Mouse (Mus musculus): ENCODE results near the gene Wdr59. TPM values are rescaled to one million over a fixed set of nuclear protein-coding genes. Genes with fewer than 3 reads are reported as not detected.

Wdr59 gene
- polyA plus RNA-seq, 1 experiment from 2014 or later, result 2.9 TPM

DNA sequence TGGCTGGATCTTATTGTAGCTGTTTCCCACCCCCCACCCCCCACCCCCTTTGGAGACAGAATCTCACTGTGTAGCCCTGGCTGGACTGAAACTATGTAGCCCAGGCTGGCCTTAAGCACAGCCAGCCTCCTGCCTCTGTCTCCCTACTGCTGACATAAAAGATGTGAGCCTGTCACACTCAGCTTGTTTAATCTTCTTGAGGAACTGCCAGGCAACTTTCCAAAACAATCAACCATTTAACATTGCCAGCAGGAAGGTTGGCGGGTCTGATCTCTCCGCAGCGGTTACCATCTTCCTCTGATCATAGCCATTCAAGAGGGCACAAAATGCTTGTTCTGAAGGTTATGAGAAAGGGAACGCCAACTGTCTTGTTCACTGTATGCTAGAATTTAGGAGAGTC lies 11.6 kb upstream of the Wdr59 start:
- Histone ChIP-seq H3K4me3 (ENCODE audit: low read depth, low read length) (no peak overlapping the region), H3K27ac (ENCODE audit: low read depth, low read length) (no peak overlapping the region), H3K36me3 (ENCODE audit: control insufficient read depth, insufficient read depth, low read length) (no peaks in the 10 kb centered on the region), H3K9ac (ENCODE audit: low read length) (no peak overlapping the region), H3K9me3 (ENCODE audit: control insufficient read depth, low read length) (no peaks in the 10 kb centered on the region), H3K4me2 (no peak overlapping the region), H3K27me3 (ENCODE audit: control insufficient read depth, insufficient read depth, low read length) (no peaks in the 10 kb centered on the region), H3K4me1 (ENCODE audit: control insufficient read depth, insufficient read depth, low read length) (peaks cover 9% of the 10 kb centered on the region)
- WGBS, result 71% methylated on average over 4 of the region's 4 CpGs
- DNase-seq (ENCODE audit: low spot score, missing footprints) (peak; percentile 35), ATAC-seq (ENCODE audit: low FRiP score) (no peak)

GRCm38 (mm10) chr8:111531621-111532020 lies 9.7 kb upstream of the Wdr59 start:
- 88% methylated on average over 17 of the region's 17 CpGs for WGBS
- Histone ChIP-seq H3K27me3 (ENCODE audit: control insufficient read depth, insufficient read depth, low read length) (no peaks in the 10 kb centered on the region), H3K4me3 (ENCODE audit: low read depth, low read length) (no peak overlapping the region), H3K9ac (ENCODE audit: low read length) (no peak overlapping the region), H3K36me3 (ENCODE audit: control insufficient read depth, insufficient read depth, low read length) (no peaks in the 10 kb centered on the region), H3K4me1 (ENCODE audit: control insufficient read depth, insufficient read depth, low read length) (no peaks in the 10 kb centered on the region), H3K9me3 (ENCODE audit: control insufficient read depth, low read length) (no peaks in the 10 kb centered on the region), H3K27ac (ENCODE audit: low read depth, low read length) (no peak overlapping the region), H3K4me2 (no peak overlapping the region)
- DNase-seq (ENCODE audit: low spot score, missing footprints) (peak; percentile 53), ATAC-seq (ENCODE audit: low FRiP score) (no peak)

GRCm38 (mm10) chr8:111531191-111531590 lies 9.3 kb upstream of the Wdr59 start:
- H3K4me3 ChIP-seq (ENCODE audit: low read depth, low read length), result no peak overlapping the region
- DNase-seq (ENCODE audit: low spot score, missing footprints) (peak; percentile 4), ATAC-seq (ENCODE audit: low FRiP score) (no peak)
- H3K27me3 ChIP-seq (ENCODE audit: control insufficient read depth, insufficient read depth, low read length), result no peaks in the 10 kb centered on the region
- 77% methylated on average over 12 of the region's 12 CpGs for WGBS
- H3K9me3 ChIP-seq (ENCODE audit: control insufficient read depth, low read length), result no peaks in the 10 kb centered on the region
- H3K4me1 ChIP-seq (ENCODE audit: control insufficient read depth, insufficient read depth, low read length), result no peaks in the 10 kb centered on the region
- H3K36me3 ChIP-seq (ENCODE audit: control insufficient read depth, insufficient read depth, low read length), result no peaks in the 10 kb centered on the region
- H3K4me2 ChIP-seq, result no peak overlapping the region
- no peak overlapping the region for H3K9ac ChIP-seq (ENCODE audit: low read length)
- no peak overlapping the region for H3K27ac ChIP-seq (ENCODE audit: low read depth, low read length)

DNA sequence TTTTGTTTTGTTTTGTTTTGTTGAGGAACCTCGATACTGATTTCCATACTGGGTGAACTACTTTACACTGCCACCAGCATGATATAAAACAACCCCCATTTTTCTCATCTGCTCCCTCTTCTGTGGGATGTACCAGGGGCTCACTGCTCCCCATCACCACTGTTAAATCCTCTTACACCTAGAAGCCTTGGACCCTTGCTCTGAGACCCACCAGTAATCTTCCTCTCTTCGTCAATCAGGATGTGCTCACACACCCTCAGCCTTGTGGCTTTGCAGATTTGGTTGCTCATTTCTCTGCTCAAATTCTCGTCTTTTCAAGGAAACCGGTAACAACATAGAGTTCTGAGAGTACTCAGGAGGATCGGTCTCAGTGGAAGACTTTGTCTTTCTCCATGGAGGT lies 6.2 kb upstream of the Wdr59 start:
- WGBS, result 79% methylated on average over 5 of the region's 5 CpGs
- H3K4me3 ChIP-seq (ENCODE audit: low read depth, low read length), result no peak overlapping the region
- H3K27ac ChIP-seq (ENCODE audit: low read depth, low read length), result no peak overlapping the region
- no peaks in the 10 kb centered on the region for H3K4me1 ChIP-seq (ENCODE audit: control insufficient read depth, insufficient read depth, low read length)
- no peaks in the 10 kb centered on the region for H3K36me3 ChIP-seq (ENCODE audit: control insufficient read depth, insufficient read depth, low read length)
- H3K9ac ChIP-seq (ENCODE audit: low read length), result no peak overlapping the region
- no peaks in the 10 kb centered on the region for H3K9me3 ChIP-seq (ENCODE audit: control insufficient read depth, low read length)
- DNase-seq (ENCODE audit: low spot score, missing footprints) (no peak), ATAC-seq (ENCODE audit: low FRiP score) (no peak)
- no peak overlapping the region for H3K4me2 ChIP-seq
- no peaks in the 10 kb centered on the region for H3K27me3 ChIP-seq (ENCODE audit: control insufficient read depth, insufficient read depth, low read length)

GRCm38 (mm10) chr8:111527149-111527548 lies 5.3 kb upstream of the Wdr59 start:
- 76% methylated on average over 8 of the region's 8 CpGs for WGBS
- DNase-seq (ENCODE audit: low spot score, missing footprints) (no peak), ATAC-seq (ENCODE audit: low FRiP score) (no peak)
- Histone ChIP-seq H3K4me1 (ENCODE audit: control insufficient read depth, insufficient read depth, low read length) (no peaks in the 10 kb centered on the region), H3K4me3 (ENCODE audit: low read depth, low read length) (no peak overlapping the region), H3K9me3 (ENCODE audit: control insufficient read depth, low read length) (no peaks in the 10 kb centered on the region), H3K36me3 (ENCODE audit: control insufficient read depth, insufficient read depth, low read length) (no peaks in the 10 kb centered on the region), H3K4me2 (no peak overlapping the region), H3K27ac (ENCODE audit: low read depth, low read length) (no peak overlapping the region), H3K27me3 (ENCODE audit: control insufficient read depth, insufficient read depth, low read length) (no peaks in the 10 kb centered on the region), H3K9ac (ENCODE audit: low read length) (no peak overlapping the region)

- Histone ChIP-seq H3K27me3 (ENCODE audit: control insufficient read depth, insufficient read depth, low read length) (no peaks in the 10 kb centered on the region), H3K4me3 (ENCODE audit: low read depth, low read length) (no peak overlapping the region), H3K4me1 (ENCODE audit: control insufficient read depth, insufficient read depth, low read length) (peaks cover under 1% of the 10 kb centered on the region; the same call in 1 of the 2 replicates), H3K9ac (ENCODE audit: low read length) (no peak overlapping the region), H3K4me2 (no peak overlapping the region), H3K36me3 (ENCODE audit: control insufficient read depth, insufficient read depth, low read length) (no peaks in the 10 kb centered on the region), H3K27ac (ENCODE audit: low read depth, low read length) (no peak overlapping the region), H3K9me3 (ENCODE audit: control insufficient read depth, low read length) (no peaks in the 10 kb centered on the region)
- DNase-seq (ENCODE audit: low spot score, missing footprints) (no peak), ATAC-seq (ENCODE audit: low FRiP score) (no peak)
- WGBS, result 84% methylated on average over 6 of the region's 6 CpGs
Measured at GRCm38 (mm10) chr8:111526403-111527024, 4.6 kb upstream of the Wdr59 start.

GRCm38 (mm10) chr8:111517466-111517865 lies 4.4 kb downstream of the Wdr59 start:
- Histone ChIP-seq H3K36me3 (ENCODE audit: control insufficient read depth, insufficient read depth, low read length) (no peaks in the 10 kb centered on the region), H3K27ac (ENCODE audit: low read depth, low read length) (no peak overlapping the region), H3K4me3 (ENCODE audit: low read depth, low read length) (no peak overlapping the region), H3K4me2 (no peak overlapping the region), H3K9me3 (ENCODE audit: control insufficient read depth, low read length) (no peaks in the 10 kb centered on the region), H3K4me1 (ENCODE audit: control insufficient read depth, insufficient read depth, low read length) (peaks cover 4% of the 10 kb centered on the region; the same call in 1 of the 2 replicates), H3K27me3 (ENCODE audit: control insufficient read depth, insufficient read depth, low read length) (no peaks in the 10 kb centered on the region), H3K9ac (ENCODE audit: low read length) (no peak overlapping the region)
- no peak for ATAC-seq (ENCODE audit: low FRiP score)
- no peak for DNase-seq (ENCODE audit: low spot score, missing footprints)
- 88% methylated on average over 2 of the region's 2 CpGs for WGBS

DNA sequence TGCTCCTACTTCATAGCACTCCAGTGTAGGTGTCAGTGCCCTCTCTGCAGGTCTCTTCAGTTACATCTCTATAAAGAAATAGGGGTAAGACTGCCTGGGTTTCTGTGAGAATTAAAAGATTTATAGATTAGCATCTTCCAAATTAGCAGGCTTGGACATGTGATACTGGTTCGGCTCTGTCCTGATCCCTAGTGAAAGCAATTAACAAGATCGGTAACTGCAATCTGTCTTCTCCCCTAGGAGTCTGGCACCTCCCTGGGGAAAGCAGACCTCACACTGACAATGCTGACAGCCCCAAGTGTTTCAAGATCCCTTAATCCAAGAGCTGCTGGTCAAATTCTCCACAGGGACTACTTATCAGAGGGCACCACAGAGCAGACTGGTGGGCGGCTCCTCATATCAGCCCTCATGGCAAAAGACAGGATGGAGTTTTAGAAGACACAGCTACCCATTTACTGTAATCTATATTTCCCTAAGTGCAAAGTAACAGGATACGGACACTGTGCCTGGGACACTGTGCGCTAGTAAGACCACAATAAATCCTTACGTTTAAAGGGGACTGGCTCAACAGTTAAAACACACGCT lies 5.3 kb downstream of the Wdr59 start:
- Histone ChIP-seq H3K9ac (ENCODE audit: low read length) (no peak overlapping the region), H3K36me3 (ENCODE audit: control insufficient read depth, insufficient read depth, low read length) (no peaks in the 10 kb centered on the region), H3K4me3 (ENCODE audit: low read depth, low read length) (no peak overlapping the region), H3K4me1 (ENCODE audit: control insufficient read depth, insufficient read depth, low read length) (peaks cover 4% of the 10 kb centered on the region; the same call in 1 of the 2 replicates), H3K9me3 (ENCODE audit: control insufficient read depth, low read length) (no peaks in the 10 kb centered on the region), H3K4me2 (no peak overlapping the region), H3K27ac (ENCODE audit: low read depth, low read length) (no peak overlapping the region), H3K27me3 (ENCODE audit: control insufficient read depth, insufficient read depth, low read length) (no peaks in the 10 kb centered on the region)
- DNase-seq (ENCODE audit: low spot score, missing footprints) (no peak), ATAC-seq (ENCODE audit: low FRiP score) (no peak)
- WGBS, result 82% methylated on average over 7 of the region's 7 CpGs

DNA sequence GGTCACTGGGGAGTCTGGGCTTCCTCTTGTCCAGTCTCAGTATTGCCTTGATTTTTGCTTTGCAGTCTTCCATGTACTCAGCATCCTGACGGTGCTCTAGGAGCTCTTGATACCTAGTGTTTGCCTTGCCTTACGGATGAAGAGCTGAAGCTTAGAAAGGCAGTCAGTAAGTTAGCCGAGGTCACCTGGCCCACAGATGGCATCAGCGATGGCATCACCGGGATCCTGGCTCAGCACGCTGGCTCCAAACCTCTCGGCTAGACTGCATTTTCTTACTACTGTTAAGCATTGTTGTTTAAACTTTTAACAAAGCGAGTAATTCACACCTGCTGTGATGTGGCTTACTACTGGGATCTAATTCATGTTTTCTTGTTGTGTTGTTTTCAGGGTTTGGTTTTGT lies 8.4 kb downstream of the Wdr59 start:
- DNase-seq (ENCODE audit: low spot score, missing footprints), result no peak
- H3K9me3 ChIP-seq (ENCODE audit: control insufficient read depth, low read length), result no peaks in the 10 kb centered on the region
- H3K27ac ChIP-seq (ENCODE audit: low read depth, low read length), result no peak overlapping the region
- H3K9ac ChIP-seq (ENCODE audit: low read length), result no peak overlapping the region
- no peak overlapping the region for H3K4me3 ChIP-seq (ENCODE audit: low read depth, low read length)
- no peak for ATAC-seq (ENCODE audit: low FRiP score)
- no peaks in the 10 kb centered on the region for H3K36me3 ChIP-seq (ENCODE audit: control insufficient read depth, insufficient read depth, low read length)
- 77% methylated on average over 8 of the region's 8 CpGs for WGBS
- no peaks in the 10 kb centered on the region; the same call in 1 of the 2 replicates for H3K4me1 ChIP-seq (ENCODE audit: control insufficient read depth, insufficient read depth, low read length)
- no peaks in the 10 kb centered on the region for H3K27me3 ChIP-seq (ENCODE audit: control insufficient read depth, insufficient read depth, low read length)
- no peak overlapping the region for H3K4me2 ChIP-seq
